Mouse (Mus musculus): ENCODE measurements around the gene Grwd1.

DNA sequence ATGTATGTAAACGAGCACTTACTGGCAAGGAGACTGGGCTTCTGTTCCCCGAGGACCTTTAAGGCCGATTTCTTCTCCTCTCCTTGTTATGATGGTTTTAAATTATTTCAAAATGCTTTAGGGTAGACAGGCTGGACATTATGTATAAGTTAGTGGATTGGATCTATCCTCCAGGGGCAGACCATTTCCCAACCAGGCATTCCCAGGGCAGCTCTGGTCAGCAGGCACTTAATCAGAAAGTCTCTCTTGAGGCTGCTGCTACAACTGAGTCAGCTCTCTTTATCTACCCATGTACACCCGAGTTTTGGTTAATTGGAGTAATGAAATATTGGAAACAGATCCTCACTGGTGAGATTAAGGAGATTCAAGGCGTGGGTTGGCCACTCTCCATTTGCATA lies 383 bp upstream of the Grwd1 start:
- TF ChIP-seq CTCF (IDR thresholded peaks at IDR 0.05), result no peak
- no peak for TF ChIP-seq EP300 (IDR thresholded peaks at IDR 0.05)

Data from lung, postnatal 0 days (tissue).